Mouse (Mus musculus): Measurements from ENCODE around the gene Get4. TPM values are rescaled to one million over a fixed set of nuclear protein-coding genes. Genes with fewer than 3 reads are reported as not detected.
A peak's percentile ranks its signal among the peaks of the same experiment; 100 is the strongest.

The Get4 gene
- polyA plus RNA-seq (2016; fragmentation: Nextera tagmentation; extraction: Ambion mirVana) = 123 and 126 TPM in 2 replicates

DNA sequence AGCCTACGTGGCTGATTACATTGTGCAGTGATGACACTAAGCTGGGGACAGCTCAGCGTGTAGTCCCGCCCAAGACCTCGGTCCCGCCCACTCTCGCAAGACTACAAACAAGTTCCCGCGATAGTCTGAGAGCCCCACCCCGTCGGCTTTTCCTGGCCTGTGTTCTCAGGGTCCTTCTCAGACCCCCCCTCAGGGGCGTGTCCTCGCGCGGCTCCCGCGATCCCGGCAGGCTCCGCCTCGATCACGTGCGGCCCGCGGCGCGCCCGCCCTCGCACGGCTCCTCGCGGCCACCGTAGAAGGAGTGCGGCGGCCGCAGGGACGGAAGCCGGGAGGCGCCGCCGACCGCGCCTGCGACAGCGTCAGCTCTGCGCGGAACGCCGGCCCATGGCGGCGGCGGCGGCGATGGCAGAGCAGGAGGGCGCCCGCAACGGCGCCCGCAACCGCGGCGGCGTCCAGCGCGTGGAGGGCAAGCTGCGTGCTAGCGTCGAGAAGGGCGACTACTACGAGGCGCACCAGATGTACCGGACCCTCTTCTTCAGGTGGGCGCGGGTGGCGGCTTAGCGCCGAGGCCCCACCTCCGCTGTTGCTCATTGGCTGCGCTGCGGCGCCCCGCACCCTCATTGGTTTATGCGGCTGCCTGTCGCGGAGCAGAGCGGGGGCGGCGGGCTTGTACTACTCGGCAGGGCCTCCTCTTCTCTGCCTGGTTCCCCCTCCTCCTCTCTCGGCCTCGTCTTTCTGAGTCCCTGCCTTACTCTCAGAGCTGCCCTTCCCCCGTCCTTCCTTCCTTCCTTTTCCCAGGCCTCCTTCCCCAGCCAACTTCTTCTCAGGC is at the start of gene Get4:
Gene Get4 (plus strand): TSS at position 244 of the 829 bp plus-strand sequence.
- H3K27me3 ChIP-seq = no peaks in the 10 kb centered on the region
- 0% methylated on average over 68 of the region's 90 CpGs for WGBS
- peaks cover 26% of the 10 kb centered on the region for H3K4me1 ChIP-seq
- H3K4me2 ChIP-seq (replicated peaks) = peak within 1 kb of the TSS; percentile 92
- H3K4me3 ChIP-seq = peak within 1 kb of the TSS; percentile 89
- peak within 1 kb of the TSS; percentile 87 for H3K9ac ChIP-seq
- H3K36me3 ChIP-seq = peaks cover 36% of the 10 kb centered on the region
- peak; percentile 96 for ATAC-seq (ENCODE audit: low FRiP score)
- peak within 1 kb of the TSS; percentile 92 for H3K27ac ChIP-seq
- H3K9me3 ChIP-seq (replicated peaks) = no peaks in the 10 kb centered on the region

DNA sequence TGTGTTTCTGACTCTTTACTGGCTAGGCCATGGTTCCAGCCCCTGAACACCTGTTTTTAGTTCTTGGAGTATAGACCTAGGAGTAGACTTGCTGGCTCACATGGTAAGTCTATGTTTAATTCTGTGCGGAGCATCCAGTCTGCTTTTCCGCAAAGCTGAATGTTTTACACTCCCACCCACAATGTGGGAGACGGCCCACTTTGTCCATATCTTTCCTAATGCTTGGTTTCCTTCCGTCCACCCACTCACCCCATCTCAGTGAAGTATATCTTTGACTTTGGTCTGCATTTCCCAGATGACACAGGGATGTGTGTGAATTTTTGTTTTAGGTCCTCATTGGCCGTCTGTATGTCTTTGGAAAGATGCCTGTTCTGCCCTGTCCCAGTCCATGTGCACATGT is 48.8 kb upstream of the Get4 start:
- H3K27me3 ChIP-seq = no peaks in the 10 kb centered on the region
- WGBS = 92% methylated on average over 5 of the region's 5 CpGs
- no peak overlapping the region for H3K4me2 ChIP-seq (replicated peaks)
- no peak for ATAC-seq (ENCODE audit: low FRiP score)
- H3K27ac ChIP-seq = no peak overlapping the region
- H3K9ac ChIP-seq = no peak overlapping the region
- H3K9me3 ChIP-seq (replicated peaks) = no peaks in the 10 kb centered on the region
- no peak overlapping the region for H3K4me3 ChIP-seq
- peaks cover 3% of the 10 kb centered on the region; the same call in 1 of the 2 replicates for H3K36me3 ChIP-seq
- H3K4me1 ChIP-seq = peaks cover 32% of the 10 kb centered on the region

DNA sequence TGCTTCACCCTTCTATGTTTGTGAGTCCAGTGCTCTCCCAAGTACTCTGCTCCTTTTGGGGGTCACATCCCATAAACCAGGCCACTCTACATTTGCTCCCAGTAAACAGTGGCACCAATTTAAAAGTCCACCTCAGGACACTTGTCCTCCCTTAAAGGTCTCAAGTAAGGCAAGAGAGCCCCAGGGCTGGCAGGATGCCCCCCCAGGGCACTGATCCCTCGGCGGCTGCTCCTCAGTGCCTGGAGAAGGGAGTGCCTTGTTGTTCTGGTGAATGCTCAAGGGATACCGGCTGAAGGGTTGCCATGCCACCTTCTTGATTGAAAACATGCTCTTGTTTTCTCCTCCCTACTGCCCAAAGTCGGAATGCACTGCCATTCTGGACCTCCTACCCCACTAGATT is 46.0 kb upstream of the Get4 start:
- ATAC-seq (ENCODE audit: low FRiP score) = no peak
- Histone ChIP-seq H3K9me3 (replicated peaks) (no peaks in the 10 kb centered on the region), H3K4me3 (no peak overlapping the region), H3K27me3 (no peaks in the 10 kb centered on the region), H3K4me2 (replicated peaks) (no peak overlapping the region), H3K4me1 (peaks cover 26% of the 10 kb centered on the region), H3K27ac (no peak overlapping the region), H3K36me3 (peaks cover 26% of the 10 kb centered on the region), H3K9ac (peak overlapping the region; percentile 32; the same call in 1 of the 2 replicates)
- WGBS = 65% methylated on average over 4 of the region's 4 CpGs

DNA sequence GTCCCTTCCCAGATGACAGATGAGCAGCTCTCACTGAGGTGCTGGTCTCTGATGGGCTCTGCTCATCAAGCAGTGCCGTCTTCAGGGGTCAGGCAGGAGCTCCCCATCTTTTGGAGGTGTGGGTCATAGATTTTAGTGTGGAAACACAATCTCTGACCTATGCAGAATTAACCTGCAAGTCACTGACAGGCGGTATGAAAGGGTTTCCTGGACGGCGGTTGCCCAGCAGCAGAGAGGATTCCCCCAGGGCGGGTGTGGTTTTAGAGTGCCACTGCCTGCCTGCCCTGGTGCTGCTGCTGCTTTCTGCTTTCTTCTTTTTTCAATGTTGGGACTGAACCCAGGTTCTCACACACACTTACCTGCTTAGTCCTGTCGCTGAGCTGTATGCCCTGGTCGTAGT is 45.6 kb upstream of the Get4 start:
- H3K4me2 ChIP-seq (replicated peaks) = no peak overlapping the region
- H3K4me1 ChIP-seq = peaks cover 21% of the 10 kb centered on the region
- no peaks in the 10 kb centered on the region for H3K9me3 ChIP-seq (replicated peaks)
- H3K9ac ChIP-seq = peak overlapping the region; percentile 32; the same call in 1 of the 2 replicates
- no peak for ATAC-seq (ENCODE audit: low FRiP score)
- no peak overlapping the region for H3K27ac ChIP-seq
- H3K4me3 ChIP-seq = no peak overlapping the region
- WGBS = 75% methylated on average over 7 of the region's 7 CpGs
- peaks cover 26% of the 10 kb centered on the region for H3K36me3 ChIP-seq
- H3K27me3 ChIP-seq = no peaks in the 10 kb centered on the region

DNA sequence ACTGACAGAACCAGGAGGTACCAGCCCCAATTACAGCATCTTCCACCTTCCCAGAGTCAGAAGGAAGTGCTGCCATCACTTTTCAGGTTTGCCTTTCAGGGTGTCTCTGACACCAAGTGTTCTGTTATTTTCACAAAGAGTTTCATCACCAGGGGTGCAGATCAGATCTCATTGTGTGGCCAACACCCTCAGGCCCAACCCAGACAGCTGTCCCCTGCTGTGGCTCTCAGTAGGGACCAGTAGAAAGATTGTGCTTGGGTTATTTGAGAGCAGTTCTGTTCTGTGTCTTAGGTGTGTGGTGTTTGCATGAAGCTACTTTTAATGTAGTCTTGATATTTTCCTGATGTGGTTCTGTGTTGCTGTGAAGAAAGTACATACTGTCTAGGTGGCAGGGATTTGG is 43.9 kb upstream of the Get4 start:
- H3K4me3 ChIP-seq = no peak overlapping the region
- peaks cover 11% of the 10 kb centered on the region for H3K4me1 ChIP-seq
- no peaks in the 10 kb centered on the region for H3K27me3 ChIP-seq
- H3K4me2 ChIP-seq (replicated peaks) = no peak overlapping the region
- peaks cover 34% of the 10 kb centered on the region for H3K36me3 ChIP-seq
- H3K27ac ChIP-seq = no peak overlapping the region
- no peak overlapping the region for H3K9ac ChIP-seq
- ATAC-seq (ENCODE audit: low FRiP score) = no peak
- no peaks in the 10 kb centered on the region for H3K9me3 ChIP-seq (replicated peaks)

DNA sequence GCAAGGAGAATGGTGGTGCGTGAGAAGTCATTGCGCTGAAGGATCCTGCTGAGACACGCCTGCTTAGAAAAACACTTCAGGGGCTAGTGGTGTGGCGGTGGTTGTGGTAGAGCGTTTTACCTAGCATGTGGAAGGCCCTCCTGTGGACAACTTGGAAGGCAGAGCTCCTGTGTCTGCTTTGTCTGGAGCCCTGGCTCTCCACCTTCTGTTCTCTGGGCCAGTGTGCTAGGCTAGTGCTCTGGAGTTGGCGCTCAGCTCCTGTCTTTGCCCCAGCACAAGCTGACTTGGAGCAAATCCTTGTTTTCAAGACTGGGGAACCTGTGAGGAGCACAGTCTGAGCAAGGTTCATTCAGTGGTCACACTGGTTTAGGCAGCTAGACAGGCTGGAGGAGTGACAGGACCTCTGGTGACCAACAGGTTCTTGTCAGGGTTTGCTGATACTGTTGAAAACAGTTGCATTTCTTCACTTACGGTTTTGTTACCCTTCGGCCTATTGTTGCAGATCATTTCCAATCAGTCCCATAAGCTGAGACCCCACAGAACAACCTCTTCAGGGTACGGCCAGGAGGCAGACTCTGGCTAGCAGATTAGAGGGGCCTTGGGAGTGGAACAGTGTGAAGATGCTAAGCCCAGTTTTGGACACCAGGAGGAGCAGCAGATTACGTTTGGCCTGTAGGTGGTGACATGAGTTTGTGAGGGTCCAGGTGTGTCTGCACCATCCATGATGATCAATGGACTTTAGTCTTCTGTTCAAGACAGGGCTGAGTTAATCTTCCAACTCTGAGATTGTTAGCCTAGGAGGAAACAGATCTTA is 43.0 kb upstream of the Get4 start:
- Histone ChIP-seq H3K4me2 (replicated peaks) (no peak overlapping the region), H3K27ac (no peak overlapping the region), H3K4me1 (peaks cover 11% of the 10 kb centered on the region), H3K4me3 (no peak overlapping the region), H3K9me3 (replicated peaks) (no peaks in the 10 kb centered on the region), H3K36me3 (peaks cover 34% of the 10 kb centered on the region), H3K27me3 (no peaks in the 10 kb centered on the region), H3K9ac (no peak overlapping the region)
- WGBS = 91% methylated on average over 10 of the region's 10 CpGs
- no peak for ATAC-seq (ENCODE audit: low FRiP score)

DNA sequence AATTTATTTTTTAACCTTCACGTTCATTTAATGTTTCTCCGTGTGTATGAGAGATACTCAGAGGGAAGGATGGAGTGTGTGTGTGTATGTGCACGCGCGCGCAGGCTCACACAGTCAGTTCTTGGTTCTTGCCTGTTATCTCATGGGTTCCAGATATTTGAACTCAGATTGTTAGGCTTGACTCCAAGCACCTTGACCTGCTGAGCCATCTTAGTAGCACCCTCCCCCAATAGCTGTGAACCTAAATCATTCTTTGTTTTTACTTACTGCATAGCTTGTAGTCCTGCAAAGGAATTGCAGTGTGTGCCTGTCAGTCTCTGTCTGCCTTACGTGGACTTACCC is 42.5 kb upstream of the Get4 start:
- H3K9me3 ChIP-seq (replicated peaks) = no peaks in the 10 kb centered on the region
- H3K9ac ChIP-seq = no peak overlapping the region
- H3K4me1 ChIP-seq = peaks cover 11% of the 10 kb centered on the region
- H3K4me2 ChIP-seq (replicated peaks) = no peak overlapping the region
- H3K4me3 ChIP-seq = no peak overlapping the region
- ATAC-seq (ENCODE audit: low FRiP score) = no peak
- no peaks in the 10 kb centered on the region for H3K27me3 ChIP-seq
- H3K27ac ChIP-seq = no peak overlapping the region
- H3K36me3 ChIP-seq = peaks cover 35% of the 10 kb centered on the region
- WGBS = 97% methylated on average over 7 of the region's 7 CpGs

DNA sequence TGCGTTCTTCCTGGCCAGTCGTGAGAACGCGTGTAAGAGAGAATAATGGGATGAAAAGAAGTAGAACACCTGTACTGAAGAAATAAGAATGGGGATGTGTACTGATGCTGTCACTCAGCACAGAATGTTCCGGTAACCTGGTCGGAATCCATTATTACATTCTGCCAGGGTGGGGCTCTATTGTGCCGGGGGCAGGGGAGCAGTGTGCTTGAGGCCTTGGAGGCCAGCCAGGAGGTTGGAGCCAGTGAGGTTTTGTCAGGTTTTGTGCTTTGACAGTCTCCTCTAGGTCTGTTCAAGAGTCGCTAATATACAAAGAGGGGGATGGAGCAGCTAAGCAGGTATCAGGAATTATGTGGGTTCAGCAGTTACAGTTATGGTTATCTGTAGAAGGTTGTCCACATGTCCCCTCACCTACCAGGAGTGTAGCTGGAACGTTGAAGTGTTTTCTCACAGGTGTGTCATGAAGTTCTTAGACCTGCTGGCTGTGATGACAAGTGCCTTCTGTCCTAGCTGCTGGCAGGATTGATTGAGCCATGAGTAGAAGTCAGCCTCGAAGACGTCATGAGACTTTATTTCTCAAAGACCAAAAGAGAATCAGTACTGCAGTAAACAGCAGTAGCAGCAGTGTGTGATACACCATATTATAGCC is 40.3 kb upstream of the Get4 start:
- no peak for ATAC-seq (ENCODE audit: low FRiP score)
- peaks cover 53% of the 10 kb centered on the region for H3K36me3 ChIP-seq
- 97% methylated on average over 11 of the region's 11 CpGs for WGBS

DNA sequence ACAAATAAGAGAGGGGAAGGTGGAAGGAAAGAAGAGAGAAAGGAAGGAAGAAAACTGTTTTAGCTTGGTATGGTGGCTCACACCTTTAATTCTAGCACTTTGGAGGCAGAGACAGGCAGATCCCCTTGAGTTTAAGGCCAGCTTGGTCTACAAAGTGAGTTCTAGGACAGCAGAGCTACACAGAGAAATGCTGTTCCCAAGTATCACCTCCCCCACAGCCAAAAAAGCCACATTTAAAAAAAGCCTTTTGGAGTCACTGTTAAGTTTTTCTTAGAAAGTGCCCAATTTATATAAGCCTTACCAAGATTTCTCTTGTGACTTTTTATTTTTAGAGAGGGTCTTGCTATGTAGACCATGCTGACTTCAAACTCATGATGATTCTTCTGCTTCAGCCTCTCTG is 37.8 kb upstream of the Get4 start:
- Histone ChIP-seq H3K9ac (no peak overlapping the region), H3K4me3 (no peak overlapping the region), H3K4me1 (no peaks in the 10 kb centered on the region), H3K27me3 (no peaks in the 10 kb centered on the region), H3K36me3 (peaks cover 49% of the 10 kb centered on the region), H3K9me3 (replicated peaks) (no peaks in the 10 kb centered on the region), H3K4me2 (replicated peaks) (no peak overlapping the region), H3K27ac (no peak overlapping the region)
- ATAC-seq (ENCODE audit: low FRiP score) = no peak

More for the DNA sequence above, 40.3 kb upstream of the Get4 start:
- Histone ChIP-seq H3K27ac (no peak overlapping the region), H3K9me3 (replicated peaks) (no peaks in the 10 kb centered on the region), H3K27me3 (no peaks in the 10 kb centered on the region), H3K4me2 (replicated peaks) (no peak overlapping the region), H3K4me1 (no peaks in the 10 kb centered on the region), H3K9ac (no peak overlapping the region), H3K4me3 (no peak overlapping the region)

DNA sequence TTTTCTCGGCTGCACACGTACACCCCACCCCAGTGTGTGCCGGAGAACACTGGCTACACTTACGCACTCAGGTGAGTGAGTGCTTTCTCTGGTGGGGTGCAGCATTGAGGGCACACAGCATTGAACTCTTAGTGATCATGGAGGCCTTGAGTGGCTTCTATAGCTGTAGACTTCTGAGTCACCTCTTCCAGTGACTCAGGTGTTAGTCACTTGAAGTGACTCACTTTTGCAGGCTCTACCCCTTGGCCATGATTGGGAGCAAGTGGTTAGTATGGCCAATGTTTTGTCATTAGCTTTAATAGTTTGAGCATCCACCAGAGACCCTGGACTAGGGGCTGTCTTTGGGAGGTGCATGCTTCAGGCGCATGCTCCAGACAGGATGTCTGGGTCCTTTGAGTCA is 36.9 kb upstream of the Get4 start:
- Histone ChIP-seq H3K27me3 (no peaks in the 10 kb centered on the region), H3K4me3 (no peak overlapping the region), H3K4me2 (replicated peaks) (no peak overlapping the region), H3K4me1 (no peaks in the 10 kb centered on the region), H3K27ac (no peak overlapping the region), H3K36me3 (peaks cover 47% of the 10 kb centered on the region), H3K9me3 (replicated peaks) (no peaks in the 10 kb centered on the region), H3K9ac (no peak overlapping the region)
- 93% methylated on average over 5 of the region's 5 CpGs for WGBS
- no peak for ATAC-seq (ENCODE audit: low FRiP score)

DNA sequence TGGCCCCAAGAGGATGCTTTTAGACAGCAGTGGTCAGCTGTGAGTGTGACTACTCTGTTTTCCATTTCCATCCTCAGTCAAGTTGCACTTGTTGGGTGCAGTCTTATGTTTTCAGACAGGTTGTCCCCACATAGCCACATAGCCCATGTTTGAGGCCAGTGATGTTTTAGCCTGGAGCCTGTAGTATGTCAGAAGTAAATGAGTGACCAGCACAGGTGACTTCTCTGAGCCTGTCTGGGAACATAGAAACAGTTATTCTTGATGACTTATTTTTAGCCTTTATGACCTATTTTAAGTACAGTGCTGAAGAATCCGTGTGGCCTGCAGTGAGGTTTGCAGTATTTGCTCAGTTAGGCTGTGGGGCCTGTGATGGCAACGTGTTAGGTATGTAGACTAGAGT is 36.0 kb upstream of the Get4 start:
- H3K36me3 ChIP-seq = peaks cover 48% of the 10 kb centered on the region
- H3K4me3 ChIP-seq = no peak overlapping the region
- no peak overlapping the region for H3K9ac ChIP-seq
- ATAC-seq (ENCODE audit: low FRiP score) = no peak
- H3K27ac ChIP-seq = no peak overlapping the region
- 92% methylated on average over 2 of the region's 2 CpGs for WGBS
- no peak overlapping the region for H3K4me2 ChIP-seq (replicated peaks)
- no peaks in the 10 kb centered on the region for H3K9me3 ChIP-seq (replicated peaks)
- no peaks in the 10 kb centered on the region for H3K27me3 ChIP-seq
- no peaks in the 10 kb centered on the region for H3K4me1 ChIP-seq

DNA sequence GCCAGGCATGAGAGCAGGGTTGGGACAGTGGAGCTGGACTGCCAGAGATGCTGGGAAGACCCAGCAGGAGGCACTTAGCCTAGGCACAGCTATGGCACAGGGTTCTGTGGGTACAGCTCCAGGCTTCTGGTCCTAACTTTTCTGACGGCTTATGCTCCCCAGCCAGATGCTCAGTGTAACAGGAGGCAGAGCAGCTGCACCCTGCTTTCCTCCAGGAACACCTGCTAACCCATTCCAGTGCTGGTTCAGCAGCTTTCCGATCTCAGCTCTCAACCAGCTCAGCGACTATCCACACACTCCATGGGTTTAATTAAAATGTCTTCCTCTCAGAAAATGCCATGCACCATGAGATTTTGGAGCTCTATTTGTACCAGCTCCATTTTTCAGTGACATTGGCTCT is 35.4 kb upstream of the Get4 start:
- H3K4me2 ChIP-seq (replicated peaks) = no peak overlapping the region
- no peaks in the 10 kb centered on the region for H3K27me3 ChIP-seq
- WGBS = 97% methylated on average over 3 of the region's 3 CpGs
- H3K27ac ChIP-seq = no peak overlapping the region
- ATAC-seq (ENCODE audit: low FRiP score) = no peak
- H3K9me3 ChIP-seq (replicated peaks) = no peaks in the 10 kb centered on the region
- H3K36me3 ChIP-seq = peaks cover 51% of the 10 kb centered on the region
- no peak overlapping the region for H3K4me3 ChIP-seq
- no peaks in the 10 kb centered on the region for H3K4me1 ChIP-seq
- no peak overlapping the region for H3K9ac ChIP-seq

Data from hindbrain, embryonic 12.5 days (tissue).